In the genomic region with DNA sequence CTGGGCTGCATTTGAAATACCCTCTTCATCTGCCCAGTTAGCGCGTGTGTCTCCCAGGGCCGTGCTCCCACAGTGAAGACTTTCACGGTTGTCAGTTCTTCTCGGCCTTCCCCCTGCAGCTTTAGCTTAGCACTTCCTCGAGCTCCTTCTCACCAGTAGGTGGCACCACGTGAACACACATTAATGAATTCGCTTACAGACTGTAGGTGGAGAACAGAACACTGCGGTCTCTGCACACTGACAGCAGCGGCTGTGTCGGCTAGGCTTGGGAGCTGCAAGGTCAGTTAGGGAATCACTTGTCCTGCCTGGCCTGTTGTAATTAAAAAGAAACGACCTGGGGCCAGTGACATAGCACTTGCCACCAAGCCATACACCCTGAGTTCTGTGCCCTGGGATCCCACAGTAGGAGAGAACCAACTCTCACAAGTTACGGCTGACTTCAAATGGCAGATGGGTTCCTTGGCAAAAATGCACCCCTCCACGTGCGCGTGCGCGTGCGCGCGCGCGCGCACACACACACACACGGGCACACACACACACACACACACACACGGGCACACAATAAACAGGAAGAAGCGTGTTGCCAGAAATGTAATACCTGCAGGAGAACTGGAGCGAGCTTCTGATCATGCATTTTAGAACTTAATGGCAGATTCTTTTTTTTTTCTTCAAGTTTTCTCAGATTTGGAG, we compare ENCODE assay signal across 8 mouse cellular contexts. TPM values are rescaled to one million over a fixed set of nuclear protein-coding genes. Genes with fewer than 3 reads are reported as not detected.
DNase-seq lines count a peak whose midpoint lies in the region; ATAC-seq and TF ChIP-seq lines count a peak whose summit lies in the region.

No protein-coding gene starts in this region.

- no peaks in the 10 kb centered on the region for H3K27me3 ChIP-seq in C2C12 (ENCODE audit: control insufficient read depth, insufficient read depth, insufficient read length)
- no peaks in the 10 kb centered on the region for H3K27me3 ChIP-seq in erythroblast, embryonic 14.5 days (ENCODE audit: control insufficient read depth)
- H3K27me3 ChIP-seq in heart, embryonic 12.5 days (replicated peaks) = no peaks in the 10 kb centered on the region
- no peaks in the 10 kb centered on the region for H3K27me3 ChIP-seq in kidney, postnatal 0 days (ENCODE audit: insufficient read depth, low read length)
- H3K27me3 ChIP-seq in liver, adult 2 months (ENCODE audit: control insufficient read depth, insufficient read depth, low read length) = no peaks in the 10 kb centered on the region

- ATAC-seq in heart, embryonic 12.5 days (ENCODE audit: insufficient number of reproducible peaks, low FRiP score) = peak; percentile 86
- ATAC-seq in kidney, postnatal 0 days (replicated peaks; ENCODE audit: low FRiP score, low read depth) = peak; percentile 77; the same call in 1 of the 2 replicates
- peak; percentile 83 for ATAC-seq in monocyte, adult 5-6 weeks (replicated peaks; ENCODE audit: insufficient number of reproducible peaks, low FRiP score, low TSS enrichment, poor library complexity, severe bottlenecking)

- H3K79me2 ChIP-seq in C2C12 (ENCODE audit: control insufficient read depth, insufficient read depth) = no peaks in the 10 kb centered on the region
- no peaks in the 10 kb centered on the region for H3K79me2 ChIP-seq in liver, adult 2 months (ENCODE audit: control insufficient read depth, insufficient read depth, low read length)

- H3K79me3 ChIP-seq in C2C12 (ENCODE audit: low read depth) = no peaks in the 10 kb centered on the region

- peak; percentile 95 for DNase-seq in brain, embryonic 14.5 days (ENCODE audit: low read depth)
- DNase-seq in kidney, postnatal 0 days (ENCODE audit: low spot score) = peak; percentile 96
- DNase-seq in liver, adult 2 months (ENCODE audit: extremely low read depth, low read depth, low spot score) = peak; percentile 88
- DNase-seq in spleen, postnatal 36 days (ENCODE audit: low spot score in 2 of 2) = peak; percentile 87 to 90

- no peak overlapping the region for H3K4me3 ChIP-seq in C2C12 (ENCODE audit: insufficient read depth, poor library complexity, severe bottlenecking)
- peak overlapping the region; percentile 47 for H3K4me3 ChIP-seq in erythroblast, embryonic 14.5 days (replicated peaks)
- peak overlapping the region; percentile 49 for H3K4me3 ChIP-seq in heart, embryonic 12.5 days
- H3K4me3 ChIP-seq in kidney, postnatal 0 days (replicated peaks; ENCODE audit: low read depth, low read length) = peak overlapping the region; percentile 28
- peak overlapping the region; percentile 24 for H3K4me3 ChIP-seq in liver, adult 2 months (ENCODE audit: insufficient read depth, low read depth, low read length)

- peak; percentile 58 for TF ChIP-seq CTCF in C2C12 (IDR thresholded peaks at IDR 0.05; ENCODE audit: control insufficient read depth, insufficient read depth, insufficient read length)
- TF ChIP-seq CTCF in brain, embryonic 14.5 days (IDR thresholded peaks at IDR 0.05; ENCODE audit: borderline replicate concordance, extremely low read depth, insufficient read depth, insufficient read length) = peak; percentile 90
- peak; percentile 92 for TF ChIP-seq CTCF in kidney, postnatal 0 days (IDR thresholded peaks at IDR 0.05; ENCODE audit: low read depth)
- TF ChIP-seq CTCF in liver, adult 2 months (IDR thresholded peaks at IDR 0.05; ENCODE audit: low read depth, low read length) = peak; percentile 80

- TF ChIP-seq POLR2A in brain, embryonic 14.5 days (IDR thresholded peaks at IDR 0.05; ENCODE audit: borderline replicate concordance, extremely low read depth, insufficient read depth, insufficient read length, poor library complexity, severe bottlenecking) = no peak
- TF ChIP-seq POLR2A in liver, adult 2 months (IDR thresholded peaks at IDR 0.05; ENCODE audit: extremely low read depth, insufficient read depth, low read length) = no peak

- peaks cover 37% of the 10 kb centered on the region for H3K4me1 ChIP-seq in erythroblast, embryonic 14.5 days (ENCODE audit: control insufficient read depth)
- peaks cover 14% of the 10 kb centered on the region for H3K4me1 ChIP-seq in heart, embryonic 12.5 days (replicated peaks)
- peaks cover under 1% of the 10 kb centered on the region; the same call in 1 of the 2 replicates for H3K4me1 ChIP-seq in kidney, postnatal 0 days (replicated peaks; ENCODE audit: insufficient read depth, low read length)
- H3K4me1 ChIP-seq in liver, adult 2 months (ENCODE audit: control insufficient read depth, insufficient read depth, low read length) = peaks cover 8% of the 10 kb centered on the region

- H3K9ac ChIP-seq in heart, embryonic 12.5 days = peak overlapping the region; percentile 72
- H3K9ac ChIP-seq in kidney, postnatal 0 days (ENCODE audit: low read depth, low read length) = peak overlapping the region; percentile 52
- H3K9ac ChIP-seq in liver, adult 2 months (ENCODE audit: low read depth, low read length) = peak overlapping the region; percentile 30

- H3ac ChIP-seq in C2C12 (ENCODE audit: control insufficient read depth, insufficient read length, low read depth) = no peak overlapping the region

- no peaks in the 10 kb centered on the region for H3K36me3 ChIP-seq in C2C12 (ENCODE audit: control insufficient read depth, insufficient read depth)
- H3K36me3 ChIP-seq in erythroblast, embryonic 14.5 days (ENCODE audit: control insufficient read depth) = no peaks in the 10 kb centered on the region
- no peaks in the 10 kb centered on the region for H3K36me3 ChIP-seq in heart, embryonic 12.5 days
- no peaks in the 10 kb centered on the region for H3K36me3 ChIP-seq in kidney, postnatal 0 days (ENCODE audit: insufficient read depth, low read length)
- no peaks in the 10 kb centered on the region for H3K36me3 ChIP-seq in liver, adult 2 months (ENCODE audit: control insufficient read depth, insufficient read depth, low read length)

- H3K27ac ChIP-seq in heart, embryonic 12.5 days (ENCODE audit: poor library complexity, severe bottlenecking) = peak overlapping the region; percentile 62
- peak overlapping the region; percentile 38 for H3K27ac ChIP-seq in kidney, postnatal 0 days
- peak overlapping the region; percentile 50 for H3K27ac ChIP-seq in liver, adult 2 months (replicated peaks; ENCODE audit: insufficient read depth, low read depth, low read length)

- H3K9me3 ChIP-seq in erythroblast, embryonic 14.5 days (ENCODE audit: control insufficient read depth, low read length) = no peaks in the 10 kb centered on the region
- no peaks in the 10 kb centered on the region for H3K9me3 ChIP-seq in heart, embryonic 12.5 days (replicated peaks)
- no peaks in the 10 kb centered on the region for H3K9me3 ChIP-seq in kidney, postnatal 0 days (replicated peaks; ENCODE audit: low read length)

- 12% methylated on average over 28 of the region's 28 CpGs for WGBS in heart, embryonic 12.5 days
- 14% methylated on average over 28 of the region's 28 CpGs for WGBS in kidney, postnatal 0 days
- 3% methylated on average over 28 of the region's 28 CpGs for WGBS in liver, adult 2 months

- H3K4me2 ChIP-seq in heart, embryonic 12.5 days = peak overlapping the region; percentile 94
- H3K4me2 ChIP-seq in kidney, postnatal 0 days (ENCODE audit: low read length) = peak overlapping the region; percentile 63

TF ChIP-seq in C2C12, 6 proteins besides CTCF, POLR2A, EP300 and RAD21:
- TF ChIP-seq CEBPB (IDR thresholded peaks at IDR 0.05; ENCODE audit: low read depth) (no peak), USF1 (IDR thresholded peaks at IDR 0.05; ENCODE audit: low read depth) (peak; percentile 55)

RNA-seq across cellular contexts. Expression of gene Rpl14, which starts 11.5 kb away (rescaled TPM):
- polyA plus RNA-seq in C2C12 (2012; fragmentation: generic; extraction: Trizol) = 1,443 TPM
- polyA plus RNA-seq in brain, embryonic 14.5 days (2012; rRNA removed) = 456 and 548 TPM in 2 replicates
- 124 and 135 TPM in 2 replicates for polyA plus RNA-seq in erythroblast, embryonic 14.5 days (2012)
- polyA plus RNA-seq in heart, embryonic 12.5 days (2016; fragmentation: Nextera tagmentation; extraction: Ambion mirVana) = 476 and 492 TPM in 2 replicates
- polyA plus RNA-seq in kidney, postnatal 0 days (2015; fragmentation: Nextera tagmentation; extraction: Ambion mirVana) = 911 and 953 TPM in 2 replicates
- 174 and 242 TPM in 2 replicates for total RNA-seq in liver, adult 2 months (2014; rRNA removed)
- polyA plus RNA-seq in liver, adult 2 months (2012; rRNA removed) = 113 and 145 TPM in 2 replicates
- 831 to 988 TPM (median 903 TPM) in 3 replicates for total RNA-seq in monocyte, adult 5-6 weeks (2017)

RNA-seq across cellular contexts. Expression of gene Entpd3, which starts 43.1 kb away (rescaled TPM):
- 0.02 TPM for polyA plus RNA-seq in C2C12 (2012; fragmentation: generic; extraction: Trizol)
- 3.1 and 3.9 TPM in 2 replicates for polyA plus RNA-seq in brain, embryonic 14.5 days (2012; rRNA removed)
- 0.03 TPM in 1 of 2 replicates, not detected in the other for polyA plus RNA-seq in erythroblast, embryonic 14.5 days (2012)
- 0.14 and 0.37 TPM in 2 replicates for polyA plus RNA-seq in heart, embryonic 12.5 days (2016; fragmentation: Nextera tagmentation; extraction: Ambion mirVana)
- polyA plus RNA-seq in kidney, postnatal 0 days (2015; fragmentation: Nextera tagmentation; extraction: Ambion mirVana) = 0.71 and 0.79 TPM in 2 replicates
- total RNA-seq in liver, adult 2 months (2014; rRNA removed) = 0.07 TPM in 1 of 2 replicates, not detected in the other
- not detected in 2 replicates for polyA plus RNA-seq in liver, adult 2 months (2012; rRNA removed)
- not detected in 3 replicates for total RNA-seq in monocyte, adult 5-6 weeks (2017)
